Mouse (Mus musculus) ovary, adult 18-20 months (tissue): ENCODE measurements around the gene Cdk19.
"Not testable (repeated sequence)": the region's sequence is repeated elsewhere in the genome, so short reads cannot be mapped to it uniquely, and the experiment has no call there.

Experiments used
- DNase-seq: peaks from one replicate; pipeline ENCODE4 v3.0.0; 2022; ENCODE audit warnings: low spot score, mixed read lengths

Gene Cdk19

DNA sequence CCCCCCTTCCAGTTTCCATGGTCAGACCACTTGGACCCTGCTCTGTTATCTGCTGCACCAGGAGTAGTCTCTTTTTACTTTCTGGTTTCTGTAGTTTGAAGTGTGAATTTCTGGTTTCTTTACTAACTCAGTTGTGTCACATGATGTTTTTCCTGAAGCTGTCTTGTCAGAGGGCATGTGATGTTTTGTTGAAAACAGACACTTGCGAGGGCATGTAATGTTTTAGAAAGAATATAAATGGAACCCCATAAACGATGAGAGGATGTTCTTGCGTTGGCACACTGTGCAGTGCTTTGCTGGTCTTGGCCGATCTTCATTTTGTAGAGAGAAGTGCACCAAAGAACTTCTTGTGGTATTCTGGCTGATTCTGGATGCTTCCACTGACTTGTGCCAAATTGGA lies 46.8 kb downstream of the Cdk19 start:
- DNase-seq: no peak

DNA sequence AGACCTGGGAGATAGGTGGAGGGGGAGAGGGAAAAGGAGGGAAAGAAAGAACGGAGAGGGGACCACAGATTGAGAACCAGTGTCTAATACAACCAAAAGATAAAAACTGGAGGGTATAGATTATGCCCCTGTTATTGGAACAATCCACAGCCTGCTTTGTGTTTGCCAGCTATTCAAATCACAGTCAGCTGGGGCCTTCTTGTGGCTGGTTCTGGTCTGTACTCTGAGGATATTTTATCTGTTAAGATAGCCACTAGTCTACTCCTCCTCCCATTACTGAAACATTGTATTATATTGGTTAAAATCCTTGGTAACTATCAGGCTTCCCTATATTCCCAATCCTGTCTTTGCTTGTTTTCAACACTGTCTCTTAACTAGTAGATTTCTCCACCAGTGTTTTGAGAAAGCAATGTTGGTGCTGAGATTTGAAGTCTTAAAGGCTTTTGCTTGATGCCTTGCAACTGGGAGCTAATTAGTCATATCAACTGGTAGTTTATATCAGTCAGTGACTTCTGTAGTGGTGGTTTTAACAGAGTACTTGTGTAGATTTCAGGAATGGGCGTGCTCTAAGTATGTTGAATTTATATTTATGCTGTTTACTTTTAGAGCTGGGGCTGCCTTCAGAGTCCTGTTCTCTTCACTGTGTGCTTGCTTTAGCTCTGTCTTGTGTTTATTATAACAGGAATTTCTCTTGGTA lies 54.2 kb downstream of the Cdk19 start:
- DNase-seq: no peak

DNA sequence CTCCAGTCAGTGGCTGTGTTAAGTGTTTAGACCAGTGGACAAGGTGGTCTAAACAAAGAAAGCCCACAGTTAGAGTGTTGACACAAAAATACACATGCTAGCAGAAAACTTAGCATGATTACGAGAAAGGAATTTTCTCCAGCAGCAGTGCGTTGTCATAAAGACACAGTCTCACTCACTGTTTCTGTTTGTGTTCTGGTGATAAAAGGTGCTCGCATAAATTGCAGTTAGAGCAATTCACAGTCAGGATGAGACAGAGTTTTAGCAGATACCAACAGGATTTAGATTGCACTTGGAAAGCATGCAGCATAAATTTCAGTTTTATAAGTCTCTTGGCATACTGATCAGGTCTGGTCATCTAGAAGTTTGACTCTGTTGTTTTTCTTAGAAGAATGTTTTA lies 59.5 kb downstream of the Cdk19 start:
- no peak for DNase-seq

DNA sequence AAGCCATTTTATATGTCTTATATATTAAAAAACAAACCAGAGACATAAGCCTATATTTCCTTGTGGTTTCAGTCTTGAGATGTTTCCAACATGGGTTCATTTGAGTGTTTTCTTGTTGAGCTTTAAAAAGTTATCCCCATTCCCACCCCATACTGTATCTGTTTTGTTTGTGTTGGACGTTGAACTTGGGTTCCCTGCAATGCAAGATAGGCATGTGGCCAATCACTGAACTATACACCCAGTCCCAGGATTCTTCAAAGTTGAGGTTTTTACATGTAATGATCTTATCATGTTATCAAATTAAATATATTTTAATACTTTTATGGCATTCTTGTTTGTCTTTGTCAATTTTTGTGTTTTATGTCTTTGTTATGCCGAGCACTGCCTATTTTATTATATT lies 60.0 kb downstream of the Cdk19 start:
- no peak for DNase-seq

GRCm38 (mm10) chr10:40400293-40400692 lies 60.9 kb downstream of the Cdk19 start:
- no peak for DNase-seq

GRCm38 (mm10) chr10:40406655-40407054 lies 67.3 kb downstream of the Cdk19 start:
- no peak for DNase-seq

- no peak for DNase-seq
Observed at GRCm38 (mm10) chr10:40409336-40409735, 70.0 kb downstream of the Cdk19 start.

- DNase-seq: no peak
Observed at GRCm38 (mm10) chr10:40411370-40411769, 72.0 kb downstream of the Cdk19 start.

DNA sequence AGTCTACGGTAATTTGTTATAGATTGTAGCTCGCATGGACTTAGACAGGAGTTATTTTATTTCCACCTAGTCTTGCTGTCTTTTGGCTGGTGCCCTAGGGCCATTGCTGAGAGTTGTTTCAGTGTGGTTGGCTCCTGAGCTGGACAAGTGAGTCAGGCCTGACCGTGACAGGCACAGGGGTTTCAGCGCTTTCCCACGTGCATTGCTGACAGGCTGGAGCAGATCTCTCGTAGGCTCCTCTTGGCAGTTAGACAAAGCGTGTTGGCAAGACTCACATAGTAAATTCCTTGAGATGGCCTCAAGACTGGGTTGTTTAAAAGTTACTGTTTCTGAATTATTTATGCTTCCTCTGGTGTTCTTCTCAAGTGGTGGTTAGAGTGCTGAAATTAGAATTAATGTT lies 77.6 kb downstream of the Cdk19 start:
- peak; percentile 60 for DNase-seq

GRCm38 (mm10) chr10:40419841-40420240 lies 80.5 kb downstream of the Cdk19 start:
- no peak for DNase-seq

GRCm38 (mm10) chr10:40420703-40421102 lies 81.3 kb downstream of the Cdk19 start:
- no peak for DNase-seq

GRCm38 (mm10) chr10:40421724-40422123 lies 82.4 kb downstream of the Cdk19 start:
- no peak for DNase-seq

DNA sequence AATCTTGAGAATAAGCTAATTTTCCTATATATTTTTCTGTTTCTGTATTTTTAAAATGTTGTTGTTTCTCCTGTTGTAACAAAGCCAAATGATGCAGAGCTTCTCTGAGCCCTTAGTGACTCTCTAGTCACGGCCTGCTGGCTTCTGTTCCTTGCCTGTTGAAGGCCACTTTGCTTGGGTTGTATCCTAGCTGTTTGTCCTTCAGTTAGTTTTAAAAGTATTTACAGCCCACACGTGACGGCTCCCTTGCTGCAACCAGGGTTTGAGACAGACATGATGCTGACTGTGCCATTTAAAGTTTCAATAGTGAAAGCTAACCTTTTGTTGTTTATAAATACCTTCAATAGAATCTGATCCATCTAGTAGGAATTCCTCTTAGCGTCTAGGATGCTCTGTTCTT lies 83.3 kb downstream of the Cdk19 start:
- DNase-seq: no peak

- DNase-seq: not testable (repeated sequence)
Observed at GRCm38 (mm10) chr10:40424428-40424827, 85.1 kb downstream of the Cdk19 start.

DNA sequence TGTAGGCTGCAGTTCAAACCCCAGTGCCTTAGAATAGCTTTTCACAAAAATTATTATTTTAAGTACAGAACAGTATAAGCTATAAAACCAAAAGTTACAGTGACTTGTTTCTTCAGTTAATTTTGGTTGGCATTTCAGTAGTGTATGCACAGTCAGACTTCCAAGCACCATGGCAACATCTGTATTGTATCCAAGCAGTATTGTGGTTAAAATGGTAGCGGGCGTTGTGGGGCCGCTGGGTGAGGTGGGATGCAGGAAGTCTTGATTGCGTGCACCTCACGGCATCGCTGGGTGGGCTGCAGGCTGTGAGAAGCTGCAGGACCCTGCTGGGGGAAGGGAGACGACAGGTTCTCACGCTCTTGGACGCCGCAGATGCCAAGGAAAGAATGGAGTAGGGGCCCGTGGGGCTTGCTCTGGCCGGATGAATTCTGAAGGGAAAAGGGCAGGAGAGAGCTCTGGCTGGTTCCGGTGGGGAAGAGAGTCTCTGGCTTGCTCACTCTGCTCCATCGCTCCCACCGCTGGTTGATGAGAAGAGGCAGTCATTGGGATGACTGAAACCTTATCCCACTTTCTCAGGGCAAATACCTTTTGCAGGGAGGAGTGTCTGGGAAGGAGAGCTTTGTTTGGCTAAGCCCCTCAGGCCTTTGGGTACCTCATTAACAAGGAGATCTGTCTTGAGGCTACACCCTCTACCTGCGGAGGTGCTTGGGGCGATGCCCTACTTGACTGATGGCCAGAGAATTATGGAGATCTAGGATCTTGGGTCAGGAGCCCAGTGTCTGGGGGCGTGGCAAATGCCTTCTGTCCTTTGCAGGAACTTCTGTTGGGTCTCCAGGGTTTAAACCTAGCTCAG lies 86.1 kb downstream of the Cdk19 start:
- no peak for DNase-seq

GRCm38 (mm10) chr10:40426096-40426450 lies 86.7 kb downstream of the Cdk19 start:
- DNase-seq: no peak

DNA sequence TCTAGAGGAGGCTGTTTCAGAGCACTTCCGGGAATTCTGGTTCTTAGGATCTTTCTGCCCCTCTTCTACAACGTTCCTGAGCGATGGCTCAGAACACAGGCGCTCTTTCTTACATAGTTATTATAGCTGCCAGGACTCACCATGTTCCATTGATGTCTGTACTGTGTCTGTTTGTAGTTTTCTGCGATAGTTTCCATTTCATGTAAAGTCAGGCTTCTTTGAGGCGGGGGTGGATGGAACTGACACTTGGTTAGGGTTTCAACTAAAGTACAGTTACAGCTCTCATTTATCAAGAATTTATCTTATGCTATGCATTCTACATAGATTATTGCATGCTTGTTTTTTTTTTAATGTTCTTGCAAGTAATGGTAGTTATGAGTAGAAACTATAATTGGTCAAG lies 89.3 kb downstream of the Cdk19 start:
- no peak for DNase-seq

DNA sequence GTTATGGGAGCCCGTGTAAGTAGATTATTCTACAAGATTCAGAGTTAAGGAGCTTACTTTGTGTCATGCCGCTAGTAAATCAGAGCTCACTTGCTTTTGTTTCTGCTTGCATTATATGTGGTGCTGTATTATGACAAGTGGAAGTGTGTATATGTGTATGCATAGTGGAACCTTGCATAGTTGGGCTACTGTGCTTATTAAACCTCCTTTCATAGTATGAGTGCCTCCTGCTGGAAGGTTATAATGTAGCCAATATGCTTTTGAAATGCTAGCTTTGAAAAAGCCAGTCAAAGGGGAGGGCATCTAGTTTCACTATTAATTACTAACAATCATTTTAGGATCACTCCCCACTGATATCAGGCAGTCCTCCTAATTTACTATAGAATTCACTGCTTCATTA lies 89.7 kb downstream of the Cdk19 start:
- no peak for DNase-seq

DNA sequence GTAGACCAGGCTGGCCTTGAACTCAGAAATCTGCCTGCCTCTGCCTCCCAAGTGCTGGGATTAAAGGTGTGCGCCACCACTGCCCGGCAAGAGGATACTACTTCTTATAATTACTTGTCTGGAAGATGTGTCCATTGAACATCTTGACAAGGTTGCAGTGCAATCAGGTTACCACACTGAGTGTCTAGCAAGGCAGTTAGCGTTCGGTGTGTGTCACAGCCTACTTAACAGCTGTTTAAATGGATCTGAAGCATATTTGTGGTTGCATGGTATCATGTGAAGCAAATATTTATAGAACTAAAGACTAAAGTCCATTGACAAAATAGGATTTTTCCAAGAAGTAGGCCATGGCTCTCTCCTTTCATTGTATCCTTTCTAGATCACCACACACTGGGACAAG lies 90.8 kb downstream of the Cdk19 start:
- no peak for DNase-seq

GRCm38 (mm10) chr10:40431957-40432356 lies 92.6 kb downstream of the Cdk19 start:
- no peak for DNase-seq

GRCm38 (mm10) chr10:40432375-40432774 lies 93.0 kb downstream of the Cdk19 start:
- DNase-seq: no peak

DNA sequence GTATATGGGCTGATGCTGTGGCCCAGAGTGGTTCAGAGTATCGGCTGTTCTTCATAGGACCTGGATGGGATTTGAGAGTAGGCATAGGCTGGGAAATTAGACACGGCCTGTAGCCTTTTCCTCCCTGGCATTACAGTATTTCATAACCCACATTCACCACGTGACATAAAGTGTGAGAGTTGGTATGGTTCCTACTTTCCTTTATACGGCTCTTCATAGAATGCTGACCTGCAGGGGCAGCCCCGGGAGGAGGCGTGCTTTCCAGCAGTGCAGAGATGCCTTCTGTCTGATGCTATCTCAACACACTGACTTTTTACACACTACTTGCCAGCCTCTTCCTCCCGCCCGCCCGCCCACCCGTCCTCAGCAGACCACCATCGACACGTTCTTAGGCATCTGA lies 96.0 kb downstream of the Cdk19 start:
- no peak for DNase-seq

- no peak for DNase-seq
Observed at GRCm38 (mm10) chr10:40437117-40437516, 97.8 kb downstream of the Cdk19 start.

- DNase-seq: no peak
Observed at GRCm38 (mm10) chr10:40440740-40441139, 101.4 kb downstream of the Cdk19 start.
